Mouse (Mus musculus): ENCODE results near the gene Gin1. TPM values are rescaled to one million over a fixed set of nuclear protein-coding genes. Genes with fewer than 3 reads are reported as not detected.

Gin1 gene
- total RNA-seq, 2 experiments from 2014 or later: 8.7 to 9.3 TPM

- DNase-seq (ENCODE audit: low spot score in 2 of 2): no peak
Measured at GRCm38 (mm10) chr1:97785685-97786393, 15.9 kb downstream of the Gin1 start.

- DNase-seq (ENCODE audit: low spot score in 2 of 2): no peak
Measured at GRCm38 (mm10) chr1:97787674-97788073, 17.7 kb downstream of the Gin1 start.

GRCm38 (mm10) chr1:97788490-97788889 is 18.5 kb downstream of the Gin1 start:
- DNase-seq (ENCODE audit: low spot score in 2 of 2): no peak

GRCm38 (mm10) chr1:97794110-97794509 is 24.1 kb downstream of the Gin1 start:
- DNase-seq (ENCODE audit: low spot score in 2 of 2): no peak

- DNase-seq (ENCODE audit: low spot score in 2 of 2): no peak
Measured at GRCm38 (mm10) chr1:97795936-97796335, 26.0 kb downstream of the Gin1 start.

GRCm38 (mm10) chr1:97802207-97802902 is 32.4 kb downstream of the Gin1 start:
- DNase-seq (ENCODE audit: low spot score in 2 of 2): peak in 1 of 2 experiments; percentile 12

GRCm38 (mm10) chr1:97804520-97804919 is 34.5 kb downstream of the Gin1 start:
- no peak for DNase-seq (ENCODE audit: low spot score in 2 of 2)

GRCm38 (mm10) chr1:97809255-97809912 is 39.4 kb downstream of the Gin1 start:
- peak in 1 of 2 experiments; percentile 55 for DNase-seq (ENCODE audit: low spot score in 2 of 2)

- DNase-seq (ENCODE audit: low spot score in 2 of 2): no peak
Measured at GRCm38 (mm10) chr1:97821282-97821681, 51.3 kb downstream of the Gin1 start.

GRCm38 (mm10) chr1:97822203-97822602 is 52.2 kb downstream of the Gin1 start:
- no peak for DNase-seq (ENCODE audit: low spot score in 2 of 2)

- DNase-seq (ENCODE audit: low spot score in 2 of 2): no peak
Measured at GRCm38 (mm10) chr1:97822904-97823303, 52.9 kb downstream of the Gin1 start.

- peak in 1 of 2 experiments; percentile 51 for DNase-seq (ENCODE audit: low spot score in 2 of 2)
Measured at GRCm38 (mm10) chr1:97827566-97827965, 57.6 kb downstream of the Gin1 start.

- DNase-seq (ENCODE audit: low spot score in 2 of 2): no peak
Measured at GRCm38 (mm10) chr1:97828087-97828486, 58.1 kb downstream of the Gin1 start.

GRCm38 (mm10) chr1:97833466-97834353 is 63.7 kb downstream of the Gin1 start:
- peak; percentile 33 to 73 for DNase-seq (ENCODE audit: low spot score in 2 of 2)

- DNase-seq (ENCODE audit: low spot score in 2 of 2): peak in 1 of 2 experiments; percentile 29
Measured at GRCm38 (mm10) chr1:97834354-97834822, 64.4 kb downstream of the Gin1 start.

Other genes with a start within 250 kb of the Gin1 start
- 10 to 100 TPM; 39.5 to 39.6 TPM for gene D1Ertd622e, start 108.1 kb upstream of the Gin1 start, total RNA-seq (2021)
- 10 to 100 TPM; 20.2 to 21.2 TPM for gene Ppip5k2, start 239 bp downstream of the Gin1 start, total RNA-seq (2021)